Mouse (Mus musculus) 3134 (cell line): ENCODE results near the gene Ppm1b.

Source experiments
- DNase-seq: peaks from one replicate; pipeline ENCODE4 v3.0.0-alpha.2; 2011; ENCODE audit warnings: low spot score; ENCODE audit not compliant: insufficient read length; ENCODE audit errors: extremely low read depth

Gene Ppm1b

GRCm38 (mm10) chr17:85063560-85063959 lies 107.0 kb downstream of the Ppm1b start:
- DNase-seq, result no peak

- DNase-seq, result no peak
These were observed 110.8 kb downstream of the Ppm1b start for GRCm38 (mm10) chr17:85067331-85067730.

GRCm38 (mm10) chr17:85070658-85071057 lies 114.1 kb downstream of the Ppm1b start:
- no peak for DNase-seq

GRCm38 (mm10) chr17:85071088-85071775 lies 114.7 kb downstream of the Ppm1b start:
- no peak for DNase-seq

- DNase-seq, result no peak
These were observed 115.8 kb downstream of the Ppm1b start for GRCm38 (mm10) chr17:85072383-85072782.

GRCm38 (mm10) chr17:85073214-85073613 lies 116.7 kb downstream of the Ppm1b start:
- no peak for DNase-seq
